Mouse (Mus musculus): ENCODE measurements around the gene Stk11. TPM values are rescaled to one million over a fixed set of nuclear protein-coding genes. Genes with fewer than 3 reads are reported as not detected.
"Not testable (repeated sequence)": the region's sequence is repeated elsewhere in the genome, so short reads cannot be mapped to it uniquely, and the experiment has no call there.

Gene Stk11
- total RNA-seq, 2 experiments from 2014 or later: 94.5 to 132 TPM

GRCm38 (mm10) chr10:80165392-80166128, 50.0 kb downstream of the Stk11 start, which contains the start of gene Cirbp:
Gene Cirbp, plus strand, starts transcription at chr10:80165985.
- ATAC-seq (replicated peaks; ENCODE audit: poor library complexity, severe bottlenecking): no peak

DNA sequence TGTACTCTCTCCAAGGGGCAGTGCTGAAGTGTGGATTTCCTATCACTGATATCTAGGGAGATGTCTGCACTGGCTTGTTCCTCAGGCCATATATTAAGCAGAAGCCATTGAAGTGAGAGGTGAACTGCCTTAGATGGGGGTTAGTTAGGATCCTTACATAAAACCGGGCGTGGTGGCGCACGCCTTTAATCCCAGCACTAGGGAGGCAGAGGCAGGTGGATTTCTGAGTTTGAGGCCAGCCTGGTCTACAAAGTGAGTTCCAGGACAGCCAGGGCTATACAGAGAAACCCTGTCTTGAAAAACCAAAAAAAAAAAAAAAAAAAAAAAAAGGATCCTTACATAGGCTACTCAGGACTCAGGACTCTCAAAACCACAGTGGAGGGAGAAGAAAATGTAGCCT, 50.5 kb downstream of the Stk11 start:
- not testable (repeated sequence) for ATAC-seq (replicated peaks; ENCODE audit: poor library complexity, severe bottlenecking)

- peak; percentile 70 for ATAC-seq (replicated peaks; ENCODE audit: poor library complexity, severe bottlenecking)
Observed at GRCm38 (mm10) chr10:80167460-80168037, 51.9 kb downstream of the Stk11 start.

- ATAC-seq (replicated peaks; ENCODE audit: poor library complexity, severe bottlenecking): peak; percentile 19
Observed at GRCm38 (mm10) chr10:80168038-80168661, 52.5 kb downstream of the Stk11 start.

DNA sequence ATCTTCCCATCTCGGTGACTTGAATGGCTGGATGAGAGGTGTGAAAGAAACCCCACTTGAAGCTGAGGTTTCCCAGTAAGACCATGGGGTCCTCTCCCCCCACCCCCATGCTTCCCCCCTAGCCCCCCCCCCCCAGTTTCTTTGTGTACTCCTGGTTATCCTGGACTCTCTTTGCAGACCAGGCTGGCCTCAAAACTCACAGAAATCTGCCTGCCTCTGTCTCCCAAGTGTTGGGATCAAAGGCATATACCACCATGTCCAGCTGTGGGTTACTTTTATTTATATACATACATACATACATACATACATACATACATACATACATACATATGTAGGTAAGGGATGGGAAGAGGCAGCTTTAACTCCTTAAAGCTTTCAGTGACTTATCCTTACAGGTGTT, 53.5 kb downstream of the Stk11 start:
- ATAC-seq (replicated peaks; ENCODE audit: poor library complexity, severe bottlenecking): no peak

DNA sequence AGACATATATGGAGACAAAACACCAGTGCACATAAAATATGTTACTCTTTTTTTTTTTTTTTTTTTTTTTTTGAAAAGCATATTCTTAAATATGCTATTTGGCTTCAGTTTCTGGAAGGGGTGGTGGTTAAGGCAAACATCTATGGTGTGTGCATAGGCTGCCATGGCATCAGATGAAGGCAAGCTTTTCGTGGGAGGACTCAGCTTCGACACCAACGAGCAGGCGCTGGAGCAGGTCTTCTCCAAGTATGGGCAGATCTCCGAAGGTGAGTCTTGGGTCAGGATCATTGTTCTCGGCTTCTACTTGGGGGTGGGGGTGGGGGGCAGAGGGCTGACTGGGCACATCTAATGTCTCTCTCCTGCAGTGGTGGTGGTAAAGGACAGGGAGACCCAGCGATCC, 54.0 kb downstream of the Stk11 start:
- ATAC-seq (replicated peaks; ENCODE audit: poor library complexity, severe bottlenecking): no peak

- ATAC-seq (replicated peaks; ENCODE audit: poor library complexity, severe bottlenecking): no peak
Observed at GRCm38 (mm10) chr10:80170052-80170451, 54.4 kb downstream of the Stk11 start.

GRCm38 (mm10) chr10:80170601-80171021, 55.0 kb downstream of the Stk11 start:
- ATAC-seq (replicated peaks; ENCODE audit: poor library complexity, severe bottlenecking): no peak

DNA sequence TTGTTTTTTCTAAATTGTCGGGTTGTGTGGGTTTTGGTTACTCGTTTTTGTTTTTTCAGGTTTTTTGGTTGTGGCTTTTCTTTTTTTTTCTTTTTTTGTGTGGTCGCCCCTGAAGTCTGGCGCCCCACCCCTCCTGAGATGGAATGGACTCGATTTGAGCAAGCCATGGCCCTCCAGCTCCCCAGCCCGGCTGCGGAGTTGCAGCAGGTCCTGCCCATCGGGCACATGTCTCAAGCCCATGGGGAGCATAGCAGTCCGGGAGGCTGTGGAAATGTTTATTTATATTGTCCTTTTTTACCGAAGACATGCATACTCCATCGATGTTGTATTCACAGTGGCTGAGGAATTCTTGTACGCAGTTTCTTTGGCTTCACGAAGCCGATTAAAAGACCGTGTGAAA, 55.6 kb downstream of the Stk11 start:
- no peak for ATAC-seq (replicated peaks; ENCODE audit: poor library complexity, severe bottlenecking)

- no peak for ATAC-seq (replicated peaks; ENCODE audit: poor library complexity, severe bottlenecking)
Observed at GRCm38 (mm10) chr10:80171760-80172526, 56.3 kb downstream of the Stk11 start.

DNA sequence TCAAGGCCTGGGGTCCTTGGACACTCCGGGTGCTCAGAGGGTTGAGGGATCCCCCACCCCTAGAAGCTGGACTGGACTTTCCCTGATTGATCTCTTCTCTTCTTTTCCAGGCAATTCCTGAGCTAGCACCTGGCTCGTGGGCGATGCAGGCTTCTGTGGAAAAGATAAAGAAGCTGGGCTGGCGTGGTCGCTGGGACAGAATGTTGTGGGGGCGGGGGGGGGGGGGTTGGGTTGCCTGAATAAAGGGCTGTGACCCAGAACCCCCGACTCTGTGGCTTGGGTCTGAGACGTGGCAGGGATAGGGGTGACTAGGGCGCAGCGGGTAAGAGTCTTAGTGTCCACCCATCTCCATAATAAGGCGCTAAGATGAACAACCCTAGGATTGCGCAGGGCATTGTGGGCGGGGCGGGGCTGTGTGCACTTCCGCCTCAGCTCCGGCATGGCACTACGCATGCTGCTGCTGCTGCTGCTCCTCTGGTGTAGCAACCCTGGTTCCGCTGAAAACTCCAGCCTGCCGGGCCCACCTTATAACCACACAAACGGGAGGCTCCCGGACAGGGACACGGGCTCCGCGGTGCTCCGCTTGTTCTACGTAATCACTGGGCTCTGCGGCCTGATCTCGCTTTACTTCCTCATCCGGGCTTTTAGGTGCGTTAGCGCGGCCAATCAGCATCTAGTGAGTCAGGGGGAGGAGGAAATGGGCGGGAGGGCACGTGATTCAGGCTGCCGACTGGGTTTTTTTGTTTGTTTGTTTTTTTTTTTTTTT, 57.1 kb downstream of the Stk11 start, which contains the start of gene 1600002K03Rik:
Gene 1600002K03Rik, plus strand, starts transcription at position 418 of the 766 bp plus-strand sequence.
- ATAC-seq (replicated peaks; ENCODE audit: poor library complexity, severe bottlenecking): peak; percentile 69

- ATAC-seq (replicated peaks; ENCODE audit: poor library complexity, severe bottlenecking): no peak
Observed at GRCm38 (mm10) chr10:80173358-80173757, 57.8 kb downstream of the Stk11 start.

DNA sequence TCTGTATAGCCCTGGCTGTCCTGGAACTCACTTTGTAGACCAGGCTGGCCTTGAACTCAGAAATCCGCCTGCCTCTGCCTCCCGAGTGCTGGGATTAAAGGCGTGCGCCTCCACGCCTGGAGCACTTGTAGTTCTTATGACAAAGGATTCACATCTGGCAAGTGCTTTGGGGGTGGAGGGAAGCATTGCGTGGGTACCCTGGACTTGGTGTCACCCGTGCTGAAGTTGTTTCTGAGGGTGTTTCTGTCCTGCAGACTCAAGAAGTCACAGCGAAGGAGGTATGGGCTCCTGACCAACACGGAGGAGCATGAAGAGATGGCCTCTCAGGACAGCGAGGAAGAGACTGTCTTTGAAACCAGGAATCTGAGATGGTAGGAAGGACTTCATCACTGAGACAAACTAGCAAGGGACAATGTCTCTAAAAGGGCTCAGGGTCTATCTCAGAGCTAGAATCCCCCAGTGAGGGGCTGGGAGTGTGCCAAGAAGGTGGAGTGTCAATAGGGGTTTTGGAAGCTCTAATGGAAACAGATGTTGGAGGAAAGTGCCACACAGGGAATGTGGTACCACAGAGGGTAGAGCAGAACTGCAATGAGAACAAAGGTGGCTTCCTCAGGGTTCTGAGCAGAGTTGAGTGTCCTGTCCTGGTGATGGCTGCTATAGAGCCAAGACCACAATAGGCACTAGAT, 58.5 kb downstream of the Stk11 start:
- ATAC-seq (replicated peaks; ENCODE audit: poor library complexity, severe bottlenecking): no peak

DNA sequence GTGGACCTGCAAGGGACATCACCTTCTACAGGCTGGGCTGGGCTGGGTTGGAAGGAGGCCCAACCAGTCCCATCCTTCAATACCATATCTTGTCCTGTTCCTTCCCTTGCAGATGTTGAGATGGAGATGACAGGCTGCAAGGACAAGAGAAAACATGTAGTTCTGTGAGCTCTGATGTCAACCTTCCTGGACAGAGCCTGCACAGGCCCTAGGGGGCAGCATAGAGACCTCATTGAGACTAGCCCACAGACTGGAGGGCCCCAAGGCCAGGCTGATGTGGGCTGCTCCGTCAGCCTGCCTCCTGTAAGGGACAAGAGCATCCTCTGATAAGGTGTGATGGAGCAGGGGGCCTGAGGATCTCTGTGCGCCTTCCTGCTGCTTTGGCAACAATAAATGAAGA, 59.1 kb downstream of the Stk11 start:
- ATAC-seq (replicated peaks; ENCODE audit: poor library complexity, severe bottlenecking): peak; percentile 24

DNA sequence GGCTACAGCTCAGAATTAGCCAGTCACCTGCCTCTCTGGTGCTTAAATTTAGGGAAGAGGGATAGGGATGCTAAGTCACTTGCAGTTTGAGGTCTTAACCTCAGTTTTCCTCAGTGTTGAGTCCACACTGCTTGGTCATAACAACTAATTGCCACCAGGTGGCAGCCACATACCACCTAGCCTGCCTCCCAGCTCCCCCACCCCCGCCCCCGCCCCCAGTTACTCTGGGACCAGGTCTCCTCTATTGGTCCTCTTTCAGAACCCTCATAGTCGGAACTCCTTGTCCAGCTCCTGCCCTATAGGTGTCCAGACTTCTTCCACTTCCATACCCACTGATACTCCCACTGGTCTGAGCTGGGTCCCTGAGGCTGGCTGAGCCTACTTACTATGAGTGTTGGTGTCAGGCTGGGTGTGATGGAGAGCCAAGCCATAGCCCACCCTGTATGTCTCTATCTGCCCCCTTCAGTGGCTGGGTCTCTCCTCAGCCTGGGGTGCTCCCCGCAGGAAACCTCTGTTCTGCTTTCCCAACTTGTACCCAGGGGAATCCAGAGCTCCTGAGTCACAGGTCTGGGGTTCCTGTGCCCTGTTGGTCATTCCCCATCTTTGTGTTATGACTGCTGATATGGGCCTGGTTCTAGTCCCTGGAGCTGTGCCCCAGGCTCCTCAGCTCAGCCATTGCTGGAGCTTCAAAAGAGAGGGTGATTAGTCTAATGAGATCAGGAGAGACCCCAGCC, 60.1 kb downstream of the Stk11 start:
- 0 out of 2 replicates have a peak, but pooled peaks have one; percentile 10 for ATAC-seq (replicated peaks; ENCODE audit: poor library complexity, severe bottlenecking)

- ATAC-seq (replicated peaks; ENCODE audit: poor library complexity, severe bottlenecking): no peak
Observed at GRCm38 (mm10) chr10:80176270-80176834, 60.7 kb downstream of the Stk11 start.

GRCm38 (mm10) chr10:80177441-80178279, 62.1 kb downstream of the Stk11 start:
- ATAC-seq (replicated peaks; ENCODE audit: poor library complexity, severe bottlenecking): no peak
